Mouse (Mus musculus) erythroid progenitor cell, adult 5-6 weeks (primary cell): ENCODE results near the gene Pik3c2b. TPM values are rescaled to one million over a fixed set of nuclear protein-coding genes. Genes with fewer than 3 reads are reported as not detected.
A peak's percentile ranks its signal among the peaks of the same experiment; 100 is the strongest.

Experiments
- ATAC-seq: replicated peaks from 2 replicates; pipeline ENCODE4 v1.8.0; 2016; ENCODE audit warnings: moderate number of reproducible peaks, mild to moderate bottlenecking, moderate TSS enrichment, inconsistent platforms; ENCODE audit not compliant: poor library complexity, low FRiP score, severe bottlenecking
- total RNA-seq, 2 experiments: library from RNA; stranded (forward) in 1 of 2; stranded (reverse) in 1 of 2; fragments of 150-400 nt in 1 of 2; fragments of 186-747, 209-891 nt in 1 of 2; gene quantifications; 2 replicates each; pipeline versions ENCODE4 v1.2.3 to v1.2.4; 2015 to 2017; ENCODE audit warnings: low replicate concordance in 2 of 2

Pik3c2b gene
- total RNA-seq, 2 experiments from 2014 or later: 0.23 to 2.9 TPM

DNA sequence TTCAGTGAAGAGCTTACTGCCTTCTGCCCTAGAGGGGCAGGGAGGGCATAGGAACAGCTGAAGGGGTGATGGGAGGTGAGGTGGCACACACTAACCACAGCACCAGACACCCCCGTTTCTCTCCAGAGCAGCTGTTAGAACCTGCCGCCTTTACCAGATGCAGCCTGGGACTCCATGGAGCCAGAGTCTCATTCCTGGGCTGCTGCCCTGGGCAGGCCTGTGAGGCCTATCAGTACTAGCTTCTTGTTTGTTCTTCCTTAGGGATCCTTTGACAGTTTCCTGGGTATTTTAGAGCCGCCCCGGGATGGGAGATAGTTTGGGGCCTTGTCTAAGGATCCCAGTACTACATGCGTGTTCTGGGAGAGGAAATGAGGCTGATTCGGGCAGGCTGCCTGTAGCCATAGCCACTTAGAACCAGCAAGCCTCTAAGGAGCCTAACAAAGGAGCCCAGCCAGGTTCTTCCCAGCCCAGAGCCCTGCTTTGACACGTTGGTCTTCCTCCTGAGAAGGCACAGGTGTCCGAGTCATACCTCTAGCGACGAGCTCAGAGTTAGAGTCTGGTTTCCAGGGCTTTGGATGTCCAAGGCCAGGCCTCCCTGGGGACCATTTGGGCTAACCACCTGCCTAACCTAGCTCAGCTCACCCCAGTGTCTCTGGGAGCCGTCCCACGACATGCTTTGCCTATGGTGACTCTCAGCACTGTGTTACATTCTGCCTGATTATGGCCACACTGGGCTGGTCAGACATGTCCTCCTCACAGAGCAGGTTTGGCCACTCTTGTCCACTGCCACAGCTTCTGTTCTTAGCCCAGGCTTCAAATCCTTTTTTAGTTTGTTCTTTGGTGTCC is 24.0 kb downstream of the Pik3c2b start:
- ATAC-seq: no peak

DNA sequence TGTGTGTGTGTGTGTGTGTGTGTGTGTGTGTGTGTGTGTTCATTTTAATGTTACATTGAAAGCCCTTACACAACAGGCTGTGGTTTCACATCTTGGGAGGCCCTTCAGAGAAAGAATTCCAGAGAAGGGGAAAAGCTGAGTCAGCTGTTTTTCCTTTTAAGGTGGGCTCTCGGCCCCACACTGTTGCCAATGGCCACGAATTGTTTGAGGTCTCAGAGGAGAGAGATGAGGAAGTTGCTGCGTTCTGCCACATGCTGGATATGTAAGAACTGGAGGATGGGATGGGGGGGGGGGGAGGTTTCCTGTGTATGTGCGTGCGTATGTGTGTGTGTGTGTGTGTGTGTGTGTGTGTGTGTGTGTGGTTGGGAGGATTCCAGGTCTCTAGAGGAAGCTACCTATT is 24.7 kb downstream of the Pik3c2b start:
- ATAC-seq: no peak

DNA sequence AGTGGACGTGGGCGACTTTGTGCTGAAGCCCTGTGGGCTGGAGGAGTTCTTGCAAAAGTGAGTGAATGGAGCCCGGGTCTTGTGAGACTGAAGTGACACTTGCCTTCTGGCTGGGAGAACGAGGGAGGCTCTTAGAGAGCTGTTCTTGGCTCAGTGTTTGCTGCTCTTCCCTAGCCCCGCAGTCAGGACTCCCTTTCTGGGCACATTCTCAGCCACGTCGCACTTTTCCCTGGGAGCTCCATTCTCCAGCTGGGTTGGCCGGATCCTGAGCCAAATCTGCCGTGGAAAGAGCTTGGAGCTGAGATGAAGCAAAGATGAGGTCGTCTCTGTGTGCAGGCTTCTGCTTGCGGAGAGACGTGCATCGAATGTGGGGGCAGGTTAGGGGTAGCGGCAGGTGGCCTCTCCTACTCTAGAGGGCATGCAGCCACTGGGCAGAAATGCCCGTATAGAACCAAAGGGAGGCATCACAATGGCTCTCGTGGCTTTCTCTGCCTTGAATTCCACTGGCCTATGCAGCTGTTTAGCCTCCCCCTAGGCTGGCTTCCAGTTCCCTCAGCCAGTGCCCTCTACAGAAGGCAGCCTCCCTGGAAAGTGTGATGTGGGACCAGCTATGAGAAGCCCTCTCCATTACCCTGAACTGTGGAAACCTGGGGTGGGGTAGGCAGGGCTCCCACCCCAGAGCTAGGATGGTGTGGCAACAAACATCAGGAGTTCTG is 26.4 kb downstream of the Pik3c2b start:
- ATAC-seq: no peak

DNA sequence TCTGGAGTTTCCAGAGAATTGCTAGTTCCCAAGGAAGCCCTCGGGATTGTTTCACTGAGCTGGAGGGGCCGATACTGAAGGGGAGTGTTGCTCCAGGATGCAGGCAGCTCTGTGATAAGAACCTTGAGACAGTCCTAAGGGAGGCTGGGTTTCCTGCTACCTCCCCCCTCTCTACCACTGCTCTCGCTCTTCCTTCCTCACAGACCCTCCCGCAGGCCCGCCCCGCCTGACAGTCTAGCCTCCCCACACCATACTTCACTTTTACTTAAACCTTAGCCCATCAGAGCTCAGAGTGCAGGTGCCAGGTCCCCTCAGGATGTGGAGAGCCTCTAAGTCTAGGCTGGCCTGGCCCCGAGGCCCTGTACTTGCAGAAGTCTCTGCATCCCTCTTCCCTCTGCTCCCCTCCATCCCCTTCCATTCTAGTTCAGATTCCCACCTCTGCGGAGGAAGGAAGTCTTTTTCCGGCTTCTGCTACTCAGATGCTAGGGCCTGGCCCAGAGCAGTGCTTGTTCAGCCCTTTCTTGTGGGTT is 27.9 kb downstream of the Pik3c2b start:
- ATAC-seq: no peak

DNA sequence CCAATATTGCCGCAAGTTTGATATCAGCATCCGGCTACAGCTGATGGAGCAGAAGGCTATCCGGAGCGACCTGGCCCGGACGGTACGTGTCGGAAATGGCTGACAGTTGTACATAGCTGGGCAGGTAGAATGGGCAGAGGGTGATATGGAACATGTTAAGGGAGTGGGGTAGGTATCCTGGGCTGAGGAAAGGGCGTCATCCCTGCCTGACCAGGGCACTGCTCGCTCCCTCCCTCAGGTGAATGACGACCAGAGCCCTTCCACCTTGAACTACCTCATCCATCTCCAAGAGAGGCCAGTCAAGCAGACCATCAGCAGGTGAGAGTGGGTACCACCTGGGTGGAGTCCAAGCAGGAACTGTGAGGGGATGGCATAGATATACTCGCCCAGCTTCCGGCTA is 29.1 kb downstream of the Pik3c2b start:
- no peak for ATAC-seq

DNA sequence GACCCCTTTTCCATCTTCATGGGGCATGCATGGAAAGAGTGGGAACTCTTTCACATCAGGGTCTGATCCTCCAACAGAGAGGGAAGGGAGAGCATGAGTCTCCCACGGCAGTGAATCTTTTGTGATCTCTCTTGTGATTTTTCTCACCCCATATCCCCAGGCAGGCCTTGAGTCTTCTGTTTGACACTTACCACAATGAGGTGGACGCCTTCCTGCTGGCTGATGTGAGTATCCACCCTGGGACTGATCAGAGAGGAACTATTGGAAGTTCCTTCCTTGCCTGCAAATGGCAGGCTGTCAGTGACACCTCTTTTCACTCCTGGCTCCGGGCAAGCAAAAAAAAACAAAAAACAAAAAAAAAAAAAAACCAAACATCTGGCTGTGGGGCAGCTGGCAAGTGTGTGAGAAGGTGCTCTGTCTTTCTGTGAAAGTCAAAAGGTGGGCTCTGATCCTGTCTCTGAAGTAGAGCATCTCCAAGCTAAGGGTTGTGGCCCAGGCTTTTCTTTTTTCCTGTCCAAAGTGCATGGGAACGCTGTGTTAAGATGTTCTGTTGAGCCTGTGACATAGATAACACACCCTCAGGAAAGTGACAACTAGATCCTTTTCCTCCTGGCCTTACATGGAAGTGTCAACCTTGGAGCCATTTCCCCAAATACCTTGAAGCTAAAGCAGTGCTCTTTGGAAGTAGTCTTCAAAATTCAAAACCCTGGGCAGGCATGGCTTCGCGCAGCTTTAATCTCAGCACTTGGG is 30.4 kb downstream of the Pik3c2b start:
- no peak for ATAC-seq

DNA sequence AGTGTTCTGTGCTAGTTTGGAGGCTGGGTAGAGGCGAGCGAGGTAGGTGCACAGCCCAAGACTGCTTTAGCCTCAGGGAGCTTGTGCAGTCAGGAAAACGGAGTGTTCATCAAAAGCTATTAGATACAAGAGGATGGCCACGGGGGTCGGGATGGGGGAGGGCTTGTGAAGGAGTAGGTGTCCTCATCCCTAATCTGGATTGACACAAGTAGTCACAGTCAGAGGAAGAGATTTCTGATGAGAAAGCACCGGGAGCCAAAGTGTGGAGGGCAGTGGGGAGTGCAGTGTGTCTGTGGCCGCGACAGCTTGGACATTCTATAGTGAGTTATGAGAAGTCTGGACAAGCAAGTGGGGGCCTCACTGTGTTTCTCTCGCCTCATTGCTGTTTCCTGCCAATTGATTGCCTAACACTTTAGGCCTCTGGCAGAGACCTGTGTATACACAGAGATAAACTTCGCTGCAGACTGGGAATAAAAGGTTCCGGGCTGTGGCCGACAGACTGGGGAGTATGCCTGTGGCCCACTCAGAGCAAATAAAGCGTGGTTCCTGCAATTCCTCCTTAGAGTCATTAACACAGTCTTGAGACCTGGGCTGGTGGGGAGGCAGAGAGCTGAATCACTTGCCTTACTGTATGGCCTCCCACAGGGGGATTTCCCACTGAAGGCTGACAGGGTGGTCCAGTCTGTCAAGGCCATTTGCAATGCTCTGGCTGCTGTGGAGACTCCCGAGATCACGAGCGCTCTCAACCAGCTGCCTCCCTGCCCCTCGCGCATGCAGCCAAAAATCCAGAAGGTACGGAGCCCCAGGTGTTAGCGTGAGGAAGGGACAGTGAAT is 31.4 kb downstream of the Pik3c2b start:
- ATAC-seq: no peak

DNA sequence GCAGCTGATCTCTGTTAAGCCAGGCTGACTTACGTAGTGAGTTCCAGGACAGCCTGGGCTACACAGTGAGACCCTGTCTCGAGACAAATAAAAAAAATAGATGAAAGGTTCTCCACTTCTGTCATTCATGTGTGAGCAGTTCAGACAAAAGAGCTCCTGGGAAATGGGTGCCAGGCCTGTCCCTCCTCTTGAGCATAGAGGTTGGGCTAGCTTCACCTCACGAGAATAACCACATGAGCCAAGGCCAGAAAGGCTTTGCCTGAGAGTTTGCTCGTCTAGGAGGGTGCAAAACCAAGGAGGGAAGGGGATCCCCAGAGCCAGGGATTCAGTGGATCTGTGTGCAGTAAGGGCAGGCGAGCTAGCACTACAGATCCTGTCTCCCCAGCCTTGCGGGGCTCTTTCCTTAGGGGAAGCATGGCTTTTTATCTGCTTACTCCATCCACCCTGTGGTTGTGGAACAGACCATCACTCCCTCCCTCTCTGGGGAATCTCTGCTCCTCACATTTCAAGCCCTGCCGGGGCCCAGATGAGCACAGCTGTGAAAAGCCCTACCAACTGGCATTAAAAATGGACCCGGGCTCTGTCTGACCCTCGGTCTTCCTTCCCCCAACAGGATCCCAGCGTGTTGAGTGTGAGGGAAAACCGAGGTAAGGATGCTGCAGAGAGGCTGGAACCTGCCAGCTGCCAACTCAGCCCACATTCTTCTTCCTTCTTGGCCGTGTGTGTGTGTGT is 32.3 kb downstream of the Pik3c2b start:
- ATAC-seq: no peak

DNA sequence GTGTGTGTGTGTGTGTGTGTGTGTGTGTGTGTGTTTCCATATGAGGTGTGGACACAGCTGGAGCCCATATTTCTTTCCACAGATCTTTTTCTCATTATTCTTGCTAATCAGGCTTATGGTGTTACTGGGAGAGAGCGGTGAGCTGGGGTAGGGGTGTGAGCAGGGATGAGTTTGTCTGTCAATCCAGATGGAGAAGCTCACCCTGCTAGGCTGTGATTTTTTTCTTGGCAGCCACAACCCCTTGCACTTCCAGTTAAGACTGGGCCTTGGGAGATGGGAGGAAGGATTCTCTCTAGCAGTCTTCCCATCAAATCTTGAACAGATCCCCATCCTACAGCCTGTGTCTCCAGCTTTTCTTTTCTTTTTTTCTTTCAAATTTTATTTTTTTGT is 32.9 kb downstream of the Pik3c2b start:
- no peak for ATAC-seq

DNA sequence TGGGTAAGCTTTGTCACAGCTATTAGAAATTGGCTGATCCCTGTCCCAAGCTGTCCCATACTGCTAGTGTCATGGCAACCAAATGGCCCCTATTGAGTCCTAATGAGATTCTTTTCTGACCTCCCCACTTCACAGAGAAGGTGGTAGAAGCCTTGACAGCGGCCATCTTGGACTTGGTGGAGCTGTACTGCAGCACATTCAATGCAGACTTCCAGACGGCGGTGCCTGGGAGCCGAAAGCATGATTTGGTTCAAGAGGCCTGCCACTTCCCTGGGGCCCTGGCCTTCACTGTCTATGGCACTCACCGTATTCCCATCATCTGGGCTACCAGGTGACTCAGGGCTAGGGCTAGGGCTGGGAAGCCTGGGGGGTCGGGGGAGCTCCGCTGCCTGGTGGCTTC is 34.0 kb downstream of the Pik3c2b start:
- no peak for ATAC-seq

DNA sequence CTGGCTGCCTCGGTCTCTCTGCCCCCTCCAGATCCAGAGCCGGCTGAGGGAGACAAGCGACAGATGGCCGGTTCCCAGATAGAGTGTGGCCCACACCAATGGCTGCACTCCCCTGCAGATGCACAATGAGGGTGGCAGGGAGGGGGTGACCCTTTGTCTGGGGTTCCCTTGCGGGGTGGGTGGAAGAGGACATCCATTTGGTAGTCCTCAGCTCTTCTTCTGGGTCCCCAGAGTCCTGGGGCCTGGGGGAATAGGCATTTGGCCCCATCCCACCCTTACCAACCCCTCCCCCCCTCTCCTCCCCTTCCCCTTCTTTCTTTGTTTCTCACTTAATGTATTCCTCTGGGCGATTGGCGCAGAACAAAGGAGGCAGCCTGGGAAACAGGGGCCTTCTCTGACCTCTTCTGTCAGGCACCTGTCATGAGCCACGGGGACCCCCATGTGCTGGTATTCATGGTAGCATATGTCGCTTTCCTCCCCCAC is 34.7 kb downstream of the Pik3c2b start:
- ATAC-seq: no peak

DNA sequence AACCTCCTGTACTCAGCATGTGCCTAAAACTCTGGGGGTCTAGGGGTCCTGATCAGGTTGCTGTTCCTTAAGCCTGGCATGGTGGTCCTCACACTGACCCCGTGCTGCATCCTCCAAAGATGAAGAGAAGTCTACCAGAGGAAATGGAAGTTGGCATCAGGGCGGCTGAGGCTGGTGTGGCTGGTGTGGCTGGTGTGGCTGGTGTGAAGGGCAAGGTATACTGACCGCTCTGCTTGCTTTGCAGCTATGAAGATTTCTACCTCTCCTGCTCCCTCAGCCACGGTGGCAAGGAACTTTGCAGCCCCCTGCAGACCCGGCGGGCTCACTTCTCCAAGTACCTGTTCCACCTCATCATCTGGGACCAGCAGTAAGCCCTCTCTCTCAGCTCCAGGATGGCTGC is 35.2 kb downstream of the Pik3c2b start:
- ATAC-seq: no peak

DNA sequence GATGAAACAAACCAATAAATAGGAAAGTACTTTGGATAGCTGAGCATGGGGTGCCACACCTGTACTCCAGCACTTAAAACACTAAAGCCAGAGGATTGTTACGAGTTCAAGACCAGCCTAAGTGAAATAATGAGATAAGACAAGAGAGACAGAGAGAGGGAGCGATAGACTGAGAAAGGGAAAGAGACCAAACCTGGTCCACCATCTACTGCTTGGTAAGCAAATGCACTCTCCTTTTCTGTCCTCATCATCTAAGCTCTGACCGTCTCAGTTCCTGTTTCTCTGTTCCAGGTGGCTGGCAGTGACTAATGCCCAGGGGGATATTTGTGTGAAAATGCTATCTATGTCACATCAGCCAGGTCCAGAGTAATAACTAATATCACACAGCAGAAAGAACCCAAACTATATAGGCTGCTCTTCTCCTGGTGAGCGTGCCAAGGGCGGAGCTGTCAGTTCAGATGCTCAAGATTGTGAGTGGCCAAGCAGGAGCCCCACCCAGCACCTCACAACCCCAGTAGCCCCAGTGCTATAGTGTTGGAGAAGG is 37.6 kb downstream of the Pik3c2b start:
- ATAC-seq: peak; percentile 81

DNA sequence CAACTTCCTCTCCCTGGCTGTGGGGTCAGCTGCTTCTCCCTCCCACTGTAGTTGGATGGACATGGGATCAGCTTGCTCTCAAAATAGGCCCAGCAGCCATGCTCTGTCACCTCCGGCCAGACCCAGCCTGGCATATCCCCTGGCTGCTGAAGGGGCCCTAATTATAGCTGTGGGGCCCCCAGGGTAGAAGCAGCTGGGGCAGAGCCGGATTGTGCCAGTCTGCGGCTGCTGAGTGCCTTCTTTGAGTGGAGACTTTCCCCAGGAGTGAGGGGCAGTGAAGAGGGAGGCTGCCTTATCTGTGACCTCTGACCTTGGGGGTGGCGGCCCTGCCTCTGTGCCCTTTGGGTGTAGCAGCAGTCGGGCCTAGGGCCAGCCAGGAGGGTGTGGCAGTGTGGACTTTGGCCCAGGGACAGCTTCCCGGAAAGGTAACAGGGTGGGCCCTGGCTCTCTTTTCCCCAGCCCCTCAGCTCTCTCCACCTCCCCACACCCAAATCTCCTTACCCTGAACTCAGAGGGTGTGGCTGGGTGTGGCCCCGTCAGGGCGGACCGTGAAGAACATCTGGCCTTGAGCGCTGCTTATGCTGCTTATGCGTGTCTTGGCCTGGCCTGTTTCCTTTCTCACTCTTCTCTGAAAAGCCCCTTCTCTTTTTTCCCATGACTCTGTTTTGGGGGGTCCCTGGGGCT is 38.6 kb downstream of the Pik3c2b start:
- peak; percentile 77 for ATAC-seq

DNA sequence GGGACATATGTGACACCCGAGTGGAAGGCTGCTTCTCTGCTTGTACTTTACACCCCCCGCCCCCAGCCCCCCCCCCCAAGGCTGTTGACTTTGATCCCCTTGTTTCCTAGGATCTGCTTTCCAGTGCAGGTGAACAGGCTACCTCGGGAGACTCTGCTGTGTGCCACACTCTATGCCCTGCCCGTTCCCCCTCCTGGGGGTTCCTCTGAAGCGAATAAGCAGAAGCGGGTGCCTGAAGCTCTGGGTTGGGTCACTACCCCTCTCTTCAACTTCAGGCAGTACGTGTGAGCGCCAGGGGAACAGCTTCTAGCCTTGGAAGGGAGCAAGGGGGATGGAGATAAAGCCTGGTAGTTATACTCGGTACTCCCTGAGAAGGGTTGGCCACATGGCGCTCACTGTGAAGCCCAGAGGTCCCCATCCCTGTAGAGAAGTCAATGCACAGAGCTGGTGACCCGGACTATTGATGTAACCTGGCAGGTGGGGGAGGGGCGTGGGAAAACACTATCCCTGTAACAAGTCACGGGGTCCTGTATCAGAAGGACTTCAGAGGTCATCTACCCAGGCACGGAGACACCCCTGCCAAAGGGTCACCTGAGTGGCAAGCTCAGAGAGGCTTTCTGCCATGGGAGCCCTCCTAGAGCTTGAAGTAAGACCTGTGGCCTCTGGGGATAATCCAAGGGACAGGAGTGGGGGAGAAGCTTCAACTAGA is 39.4 kb downstream of the Pik3c2b start:
- no peak for ATAC-seq

DNA sequence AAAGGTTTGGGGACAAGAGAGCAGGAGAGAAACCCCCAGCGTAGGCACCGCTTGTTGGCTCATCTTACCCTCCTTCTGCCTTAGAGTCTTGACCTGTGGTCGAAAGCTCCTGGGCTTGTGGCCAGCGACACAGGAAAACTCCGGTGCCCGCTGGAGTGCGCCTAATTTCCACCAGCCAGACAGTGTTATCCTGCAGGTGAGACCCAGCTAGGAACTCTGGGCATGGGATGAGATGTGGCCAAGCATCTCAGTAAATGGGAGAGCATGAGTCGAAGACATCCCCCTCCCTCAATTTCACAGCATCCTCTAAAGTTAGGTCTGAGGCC is 39.9 kb downstream of the Pik3c2b start:
- ATAC-seq: no peak

DNA sequence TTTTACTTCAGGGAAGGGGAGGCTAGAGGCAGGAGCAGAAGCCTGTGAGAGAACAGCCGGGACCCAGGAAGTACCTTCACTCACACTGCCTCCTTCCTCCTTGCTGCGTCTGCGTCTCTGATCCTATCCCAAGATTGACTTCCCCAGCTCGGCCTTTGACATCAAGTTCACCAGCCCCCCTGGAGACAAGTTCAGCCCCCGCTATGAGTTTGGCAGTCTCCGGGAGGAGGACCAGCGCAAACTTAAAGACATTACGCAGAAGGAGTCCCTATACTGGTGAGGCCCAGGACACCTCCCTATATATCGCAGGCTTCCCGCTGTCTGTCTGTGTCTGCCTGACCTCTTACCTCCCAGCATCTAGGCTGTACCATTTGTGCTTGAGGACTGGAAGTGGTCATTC is 41.3 kb downstream of the Pik3c2b start:
- ATAC-seq: no peak
